Mouse (Mus musculus) inflammation-experienced regulatory T-cells, adult 6 months (primary cell): ENCODE data around the gene Mmp23. TPM values are rescaled to one million over a fixed set of nuclear protein-coding genes. Genes with fewer than 3 reads are reported as not detected.
A peak's percentile ranks its signal among the peaks of the same experiment; 100 is the strongest.

ENCODE experiments used
- ATAC-seq: one replicate; pipeline ENCODE4 v1.8.0; 2017
- polyA plus RNA-seq, 3 experiments: library from polyadenylated mRNA; unstranded; fragments of 100-300 nt; shearing (Covaris generic); gene quantifications; one replicate each; pipeline ENCODE4 v1.2.1; 2017

Gene Mmp23
- polyA plus RNA-seq, 3 experiments from 2014 or later, result not detected

DNA sequence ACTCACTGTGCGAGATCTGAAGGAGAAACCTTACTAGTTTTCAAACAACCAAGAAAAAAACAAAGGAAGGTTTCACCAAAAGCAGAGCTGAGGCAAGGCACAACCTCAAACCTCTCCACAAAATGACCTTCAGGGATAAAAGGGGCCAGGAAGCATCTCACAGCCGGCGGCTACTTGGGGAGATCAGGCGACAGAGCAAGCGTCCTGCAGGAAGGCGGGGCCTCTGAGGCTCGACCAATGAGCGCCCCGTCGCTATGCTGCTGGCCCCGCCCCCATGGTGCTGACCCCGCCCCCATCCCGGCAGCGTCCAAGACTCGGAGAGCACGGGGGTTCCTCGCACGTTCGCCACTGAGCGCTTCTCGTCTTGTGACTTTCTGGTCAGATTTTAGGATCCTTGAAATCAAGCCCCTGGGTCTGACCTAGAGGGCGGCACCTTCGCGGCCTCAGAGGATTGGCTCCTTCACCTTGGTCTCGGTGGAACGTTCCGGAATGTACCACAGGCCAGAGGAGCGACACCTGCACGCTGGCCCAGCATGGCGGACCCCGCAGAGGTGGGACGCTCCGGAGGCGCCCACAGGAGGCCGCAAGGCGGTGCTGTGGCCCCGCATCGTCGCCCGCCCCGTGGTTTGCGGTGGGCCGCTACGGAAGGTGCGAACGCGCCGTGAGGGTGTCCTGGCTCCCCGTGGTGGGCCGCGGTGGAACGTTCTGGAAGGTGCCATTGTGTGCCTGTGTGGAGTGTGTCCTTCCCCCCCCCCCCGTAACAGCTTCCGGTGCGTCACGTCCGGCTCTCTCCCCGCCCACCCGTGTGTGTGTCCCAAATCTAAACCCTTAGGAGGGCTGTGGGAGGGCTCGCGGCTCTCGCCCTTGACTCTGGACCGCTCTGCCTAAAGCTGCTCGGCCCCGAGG is 51.8 kb downstream of the Mmp23 start, which contains the start of gene Slc35e2:
Slc35e2 (plus strand) TSS at position 326 of the 906 bp plus-strand sequence.
- ATAC-seq, result peak; percentile 81

Other genes with a start within 250 kb of the Mmp23 start
- 1 to 10 TPM in 2 of 3 experiments, under 1 TPM in 1; 0.47 to 3.1 (median 3.1) TPM for gene Cfap74, start 244.2 kb downstream of the Mmp23 start, polyA plus RNA-seq
- gene Tmem52, start 184.3 kb downstream of the Mmp23 start, polyA plus RNA-seq, result not detected
- 100 to 1,000 TPM in 1 of 3 experiments, 10 to 100 TPM in 2; 86.6 to 332 (median 86.7) TPM for gene Gnb1, start 162.0 kb downstream of the Mmp23 start, polyA plus RNA-seq
- 10 to 100 TPM; 50.9 to 55.9 (median 53.2) TPM for gene Nadk, start 91.0 kb downstream of the Mmp23 start, polyA plus RNA-seq
- gene Slc35e2, start 52.0 kb downstream of the Mmp23 start, polyA plus RNA-seq, result 1 to 10 TPM; 7.9 to 9.1 (median 8.5) TPM
- 100 to 1,000 TPM in 2 of 3 experiments, 10 to 100 TPM in 1; 75.2 to 139 (median 116) TPM for gene Cdk11b, start 28.5 kb downstream of the Mmp23 start, polyA plus RNA-seq
- gene Gm10563, start 8.0 kb downstream of the Mmp23 start, polyA plus RNA-seq, result 1 to 10 TPM in 1 of 3 experiments, not detected in 2; 1.7 TPM
- gene Mib2, start 15.8 kb upstream of the Mmp23 start, polyA plus RNA-seq, result 1 to 10 TPM; 3.1 to 5.2 (median 3.9) TPM
- gene Fndc10, start 41.0 kb upstream of the Mmp23 start, polyA plus RNA-seq, result 1 to 10 TPM in 1 of 3 experiments, under 1 TPM in 2; 0.16 to 1.6 (median 0.96) TPM
- gene Ssu72, start 51.4 kb upstream of the Mmp23 start, polyA plus RNA-seq, result 100 to 1,000 TPM; 145 to 170 (median 154) TPM
- under 1 TPM; 0.13 to 0.16 (median 0.13) TPM for gene Tmem240, start 81.4 kb upstream of the Mmp23 start, polyA plus RNA-seq
- 10 to 100 TPM in 2 of 3 experiments, 1 to 10 TPM in 1; 9.8 to 27.2 (median 21.7) TPM for gene Atad3a, start 107.7 kb upstream of the Mmp23 start, polyA plus RNA-seq
- gene Vwa1, start 121.3 kb upstream of the Mmp23 start, polyA plus RNA-seq, result under 1 TPM in 1 of 3 experiments, not detected in 2; 0.09 TPM
- gene Tmem88b, start 132.5 kb upstream of the Mmp23 start, polyA plus RNA-seq, result not detected
- gene Ankrd65, start 137.1 kb upstream of the Mmp23 start, polyA plus RNA-seq, result not detected
- gene Mrpl20, start 149.5 kb upstream of the Mmp23 start, polyA plus RNA-seq, result 100 to 1,000 TPM; 105 to 200 (median 117) TPM
- gene Ccnl2, start 159.1 kb upstream of the Mmp23 start, polyA plus RNA-seq, result 100 to 1,000 TPM in 2 of 3 experiments, 10 to 100 TPM in 1; 83.8 to 128 (median 117) TPM
- gene Aurkaip1, start 177.9 kb upstream of the Mmp23 start, polyA plus RNA-seq, result 100 to 1,000 TPM; 206 to 219 (median 211) TPM
- gene Mxra8, start 186.3 kb upstream of the Mmp23 start, polyA plus RNA-seq, result 10 to 100 TPM in 2 of 3 experiments, under 1 TPM in 1; 0.69 to 18.3 (median 16.4) TPM
- 1 to 10 TPM; 2.0 to 3.8 (median 3.5) TPM for gene Dvl1, start 194.0 kb upstream of the Mmp23 start, polyA plus RNA-seq
- under 1 TPM; 0.16 to 0.40 (median 0.30) TPM for gene Tas1r3, start 210.0 kb upstream of the Mmp23 start, polyA plus RNA-seq
- 10 to 100 TPM; 14.2 to 19.2 (median 19.1) TPM for gene Cptp, start 216.1 kb upstream of the Mmp23 start, polyA plus RNA-seq
- gene Ints11, start 216.2 kb upstream of the Mmp23 start, polyA plus RNA-seq, result 10 to 100 TPM; 81.9 to 88.2 (median 86.6) TPM
- 10 to 100 TPM; 14.1 to 20.3 (median 15.8) TPM for gene Pusl1, start 238.4 kb upstream of the Mmp23 start, polyA plus RNA-seq
- 1 to 10 TPM; 4.0 to 9.1 (median 5.8) TPM for gene Acap3, start 238.4 kb upstream of the Mmp23 start, polyA plus RNA-seq